Mouse (Mus musculus) heart, postnatal 14 days (tissue): ENCODE data around the gene Ilf3. TPM values are rescaled to one million over a fixed set of nuclear protein-coding genes. Genes with fewer than 3 reads are reported as not detected.
"Not testable (repeated sequence)": the region's sequence is repeated elsewhere in the genome, so short reads cannot be mapped to it uniquely, and the experiment has no call there.

Experiments used
- DNase-seq, 2 experiments: peaks; one replicate each; pipeline ENCODE4 v3.0.0; 2021 to 2022
- intact Hi-C: fragments of 180-260 bp; cut with DNase I; formaldehyde crosslinking; loops from one replicate; pipeline ENCODE4 v1.15.1; 2025
- long read RNA-seq, 2 experiments: library from polyadenylated mRNA; stranded (forward); transcript quantifications; one replicate each; pipeline ENCODE4 v2.0.0; 2021
- total RNA-seq, 2 experiments: library from RNA; stranded (reverse); gene quantifications; 2 replicates each; pipeline ENCODE4 v1.2.3; 2021

Ilf3 gene
- 10 to 100 TPM; 30.6 to 31.3 TPM for total RNA-seq
- long read RNA-seq, experiment 1, partial matches to known transcripts: 10 of 21 reads
- long read RNA-seq, experiment 1, other reads (novel, unspliced or antisense): 5 of 21 reads
- long read RNA-seq, experiment 2, partial matches to known transcripts: 6 of 13 reads
- long read RNA-seq, experiment 2, other reads (novel, unspliced or antisense): 4 of 13 reads

- intact Hi-C loops: loop anchor here (1.0 to 2.0 kb wide), 2 partner anchors 43 to 99 kb away; no protein-coding TSS in a partner anchor
- peak; percentile 99 to 100 for DNase-seq
Observed at GRCm38 (mm10) chr9:21367357-21368111, at the start of gene Ilf3. Ilf3 (plus strand) TSS chr9:21367871.

GRCm38 (mm10) chr9:21318792-21319191, 48.9 kb upstream of the Ilf3 start:
- intact Hi-C loops: no loop called here
- no peak for DNase-seq

- no peak for DNase-seq
- intact Hi-C loops: no loop called here
Observed at GRCm38 (mm10) chr9:21319503-21319902, 48.2 kb upstream of the Ilf3 start.

- no peak for DNase-seq
- intact Hi-C loops: no loop called here
Observed at GRCm38 (mm10) chr9:21320280-21320618, 47.4 kb upstream of the Ilf3 start.

- intact Hi-C loops: no loop called here
- peak; percentile 93 to 95 for DNase-seq
Observed at GRCm38 (mm10) chr9:21320619-21321512, 46.8 kb upstream of the Ilf3 start, which contains the start of gene Slc44a2. Slc44a2 (plus strand) TSS chr9:21320698.

GRCm38 (mm10) chr9:21321513-21321835, 46.2 kb upstream of the Ilf3 start:
- peak; percentile 37 to 41 for DNase-seq
- intact Hi-C loops: no loop called here

GRCm38 (mm10) chr9:21322211-21322916, 45.3 kb upstream of the Ilf3 start:
- intact Hi-C loops: no loop called here
- no peak for DNase-seq

- DNase-seq, intact Hi-C loops: not testable (repeated sequence)
Observed at GRCm38 (mm10) chr9:21322917-21323297, 44.8 kb upstream of the Ilf3 start.

- intact Hi-C loops: no loop called here
Observed at GRCm38 (mm10) chr9:21324269-21324668, 43.4 kb upstream of the Ilf3 start.

GRCm38 (mm10) chr9:21327569-21327968, 40.1 kb upstream of the Ilf3 start:
- intact Hi-C loops: no loop called here
- DNase-seq: no peak

More at GRCm38 (mm10) chr9:21324269-21324668, 43.4 kb upstream of the Ilf3 start:
- DNase-seq: no peak

GRCm38 (mm10) chr9:21328041-21328440, 39.6 kb upstream of the Ilf3 start:
- intact Hi-C loops: no loop called here
- no peak for DNase-seq

- DNase-seq: peak; percentile 63 to 71
- intact Hi-C loops: no loop called here
Observed at GRCm38 (mm10) chr9:21329041-21329440, 38.6 kb upstream of the Ilf3 start.

- intact Hi-C loops: no loop called here
- DNase-seq: no peak
Observed at GRCm38 (mm10) chr9:21329699-21330289, 37.9 kb upstream of the Ilf3 start.

- no peak for DNase-seq
- intact Hi-C loops: no loop called here
Observed at GRCm38 (mm10) chr9:21331365-21332140, 36.1 kb upstream of the Ilf3 start.

- intact Hi-C loops: no loop called here
- DNase-seq: no peak
Observed at GRCm38 (mm10) chr9:21332161-21333061, 35.3 kb upstream of the Ilf3 start.

GRCm38 (mm10) chr9:21333523-21333922, 34.1 kb upstream of the Ilf3 start:
- DNase-seq: no peak
- intact Hi-C loops: no loop called here

- no peak for DNase-seq
- intact Hi-C loops: no loop called here
Observed at GRCm38 (mm10) chr9:21334747-21335146, 32.9 kb upstream of the Ilf3 start.

GRCm38 (mm10) chr9:21335391-21335790, 32.3 kb upstream of the Ilf3 start:
- intact Hi-C loops: no loop called here
- peak; percentile 40 to 54 for DNase-seq
